Mouse (Mus musculus) midbrain, embryonic 10.5 days (tissue): ENCODE data around the gene Mob3a. TPM values are rescaled to one million over a fixed set of nuclear protein-coding genes. Genes with fewer than 3 reads are reported as not detected.

ENCODE experiments used
- DNase-seq: peaks from one replicate; pipeline ENCODE4 v3.0.0-alpha.2; 2017; ENCODE audit warnings: low spot score
- H3K27ac ChIP-seq: fragments of 300-500 bp; sonication (generic); replicated peaks from 2 replicates; pipeline ENCODE4 v1.5.1; 2016; ENCODE audit warnings: mild to moderate bottlenecking
- H3K27me3 ChIP-seq: fragments of 300-500 bp; sonication (generic); 2 replicates; pipeline ENCODE4 v1.6.1; 2016; ENCODE audit warnings: low read depth, mild to moderate bottlenecking; ENCODE audit not compliant: poor library complexity, severe bottlenecking
- H3K36me3 ChIP-seq: fragments of 300-500 bp; sonication (generic); 2 replicates; pipeline ENCODE4 v1.6.1; 2016; ENCODE audit warnings: mild to moderate bottlenecking, moderate library complexity
- H3K4me1 ChIP-seq: fragments of 300-500 bp; sonication (generic); 2 replicates; pipeline ENCODE4 v1.6.1; 2016
- H3K4me3 ChIP-seq: fragments of 300-500 bp; sonication (generic); 2 replicates; pipeline ENCODE4 v1.5.1; 2016; ENCODE audit warnings: mild to moderate bottlenecking, moderate library complexity
- H3K9me3 ChIP-seq: fragments of 300-500 bp; sonication (generic); replicated peaks from 2 replicates; pipeline ENCODE4 v1.6.1; 2016; ENCODE audit warnings: mild to moderate bottlenecking
- WGBS: fragments of 180-500 bp; shearing (Covaris S2); methylation state at CpG from one replicate; pipeline ENCODE4 v1.1.7; 2016; 5-methylcytosine and 5-hydroxymethylcytosine counted together
- polyA plus RNA-seq: library from polyadenylated mRNA; unstranded; fragments of >200 nt; fragmentation: Nextera tagmentation; extraction: Ambion mirVana; gene quantifications from 2 replicates; pipeline ENCODE4 v1.2.1, GENCODE M21; 2016

Mob3a gene
- polyA plus RNA-seq, 1 experiment from 2014 or later, result 69.9 TPM

GRCm38 (mm10) chr10:80663485-80664196 is 38.1 kb downstream of the Mob3a start:
- WGBS, result 71% methylated on average over 5 of the region's 5 CpGs
- H3K27ac ChIP-seq, result peak overlapping the region; percentile 9; the same call in 1 of the 2 replicates
- H3K27me3 ChIP-seq, result no peaks in the 10 kb centered on the region
- no peaks in the 10 kb centered on the region for H3K9me3 ChIP-seq
- no peak for DNase-seq
- peaks cover 35% of the 10 kb centered on the region for H3K4me1 ChIP-seq
- H3K36me3 ChIP-seq, result peaks cover 36% of the 10 kb centered on the region
- no peak overlapping the region for H3K4me3 ChIP-seq

DNA sequence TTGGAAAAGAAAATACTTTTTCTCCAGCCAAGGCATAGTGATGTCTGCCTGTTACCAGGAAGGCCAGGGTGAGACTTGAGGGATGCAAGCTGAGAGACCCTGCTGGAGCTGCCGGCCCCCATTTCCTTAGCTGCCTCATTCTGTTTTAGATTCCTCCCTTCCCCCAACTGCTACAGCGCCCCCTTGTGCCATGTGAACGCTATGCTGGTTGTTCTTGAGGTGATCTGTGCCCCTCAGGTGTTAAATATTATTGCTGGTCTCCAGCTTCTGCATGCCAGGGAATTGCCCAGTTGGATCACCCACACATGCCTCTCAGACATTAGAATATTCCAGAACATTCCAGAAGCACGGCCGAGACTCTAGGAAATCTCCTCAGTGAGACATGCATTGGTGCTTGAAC is 40.6 kb downstream of the Mob3a start:
- H3K4me1 ChIP-seq, result peaks cover 41% of the 10 kb centered on the region
- no peak overlapping the region for H3K27ac ChIP-seq
- WGBS, result 32% methylated on average over 5 of the region's 5 CpGs
- no peak overlapping the region for H3K4me3 ChIP-seq
- H3K27me3 ChIP-seq, result no peaks in the 10 kb centered on the region
- peak; percentile 37 for DNase-seq
- peaks cover 11% of the 10 kb centered on the region for H3K36me3 ChIP-seq
- no peaks in the 10 kb centered on the region for H3K9me3 ChIP-seq

DNA sequence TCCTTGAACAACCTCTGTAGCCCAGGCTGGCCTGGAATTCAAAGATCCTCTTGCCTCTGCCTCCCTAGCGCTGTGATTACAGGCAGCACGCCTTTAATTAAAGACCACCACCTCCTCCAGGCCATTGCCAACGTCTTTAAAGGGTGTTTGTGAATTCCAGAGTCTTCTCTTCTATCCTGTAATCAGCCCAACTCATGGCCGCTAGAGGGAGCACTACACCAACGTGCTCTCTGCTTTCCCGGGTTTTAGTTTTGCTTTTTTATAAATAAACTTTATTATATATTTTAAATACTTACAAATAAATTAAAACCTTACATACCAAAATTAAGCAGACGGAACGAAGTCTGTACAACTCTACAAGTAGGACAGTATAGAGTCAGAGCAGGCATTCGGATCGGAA is 42.6 kb downstream of the Mob3a start:
- WGBS, result 23% methylated on average over 10 of the region's 10 CpGs
- no peaks in the 10 kb centered on the region for H3K27me3 ChIP-seq
- DNase-seq, result peak; percentile 71
- peaks cover 41% of the 10 kb centered on the region for H3K4me1 ChIP-seq
- H3K36me3 ChIP-seq, result no peaks in the 10 kb centered on the region
- 0 out of 2 replicates have a peak overlapping the region, but pooled peaks have one; percentile 46 for H3K27ac ChIP-seq
- no peaks in the 10 kb centered on the region for H3K9me3 ChIP-seq
- no peak overlapping the region for H3K4me3 ChIP-seq

- Histone ChIP-seq H3K9me3 (no peaks in the 10 kb centered on the region), H3K36me3 (no peaks in the 10 kb centered on the region), H3K4me3 (no peak overlapping the region), H3K27ac (0 out of 2 replicates have a peak overlapping the region, but pooled peaks have one; percentile 20), H3K27me3 (no peaks in the 10 kb centered on the region), H3K4me1 (peaks cover 43% of the 10 kb centered on the region)
- DNase-seq, result no peak
- 69% methylated on average over 4 of the region's 4 CpGs for WGBS
These were observed 43.0 kb downstream of the Mob3a start for GRCm38 (mm10) chr10:80658841-80659202.

- no peaks in the 10 kb centered on the region for H3K36me3 ChIP-seq
- H3K9me3 ChIP-seq, result no peaks in the 10 kb centered on the region
- 92% methylated on average over 14 of the region's 14 CpGs for WGBS
- no peak overlapping the region for H3K27ac ChIP-seq
- peaks cover 41% of the 10 kb centered on the region for H3K4me1 ChIP-seq
- H3K27me3 ChIP-seq, result no peaks in the 10 kb centered on the region
- DNase-seq, result no peak
- 0 out of 2 replicates have a peak overlapping the region, but pooled peaks have one; percentile 1 for H3K4me3 ChIP-seq
These were observed 43.5 kb downstream of the Mob3a start for GRCm38 (mm10) chr10:80658194-80658840.

DNA sequence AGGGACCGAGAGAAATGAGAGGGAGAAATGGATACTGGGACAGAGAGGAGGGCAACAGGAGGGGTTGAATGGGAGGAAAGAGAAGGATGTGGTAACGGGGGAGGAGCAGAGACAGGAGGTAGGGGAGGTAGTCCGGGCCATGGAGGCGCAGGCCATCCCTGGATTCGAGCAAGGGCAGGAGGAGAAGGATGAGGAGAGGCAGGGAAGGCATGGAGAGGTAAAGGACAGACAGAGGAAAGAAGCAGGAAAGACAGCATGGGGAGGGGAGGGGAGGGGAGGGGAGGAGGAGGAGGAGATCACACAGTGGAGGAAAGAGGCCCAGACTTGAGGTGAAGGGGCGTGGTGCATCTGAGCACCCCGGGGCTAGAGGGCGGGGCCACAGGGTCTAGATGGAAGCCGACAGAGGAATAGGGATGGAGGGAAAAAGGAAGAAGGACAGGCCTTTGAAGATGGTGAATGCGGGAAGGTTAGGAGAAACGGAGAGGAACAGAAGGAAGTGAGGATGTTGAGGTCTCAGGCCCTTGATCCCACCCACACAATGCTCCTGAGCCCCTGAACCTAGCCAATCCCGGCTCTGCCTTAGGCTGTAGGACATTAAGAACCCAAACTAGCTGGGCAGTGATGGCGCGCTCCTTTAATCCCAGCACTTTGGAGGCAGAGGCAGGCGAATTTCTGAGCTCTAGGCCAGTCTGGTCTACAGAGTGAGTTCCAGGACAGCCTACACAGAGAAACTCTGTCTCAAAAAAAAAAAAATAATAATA is 44.7 kb downstream of the Mob3a start, which contains the start of gene Btbd2:
Gene Btbd2, minus strand, starts transcription at position 209 of the 761 bp plus-strand sequence.
- Histone ChIP-seq H3K4me1 (peaks cover 38% of the 10 kb centered on the region), H3K4me3 (peak within 1 kb of the TSS; percentile 94), H3K9me3 (no peaks in the 10 kb centered on the region), H3K27ac (peak within 1 kb of the TSS; percentile 95), H3K27me3 (no peaks in the 10 kb centered on the region), H3K36me3 (peaks cover 5% of the 10 kb centered on the region)
- DNase-seq, result no peak
- 19% methylated on average over 15 of the region's 15 CpGs for WGBS

GRCm38 (mm10) chr10:80656130-80656862 is 45.5 kb downstream of the Mob3a start:
- H3K36me3 ChIP-seq, result peaks cover 10% of the 10 kb centered on the region
- peak overlapping the region; percentile 95 for H3K27ac ChIP-seq
- H3K9me3 ChIP-seq, result no peaks in the 10 kb centered on the region
- H3K4me3 ChIP-seq, result peak overlapping the region; percentile 94
- DNase-seq, result peak; percentile 98
- H3K4me1 ChIP-seq, result peaks cover 38% of the 10 kb centered on the region
- WGBS, result 1% methylated on average over 72 of the region's 72 CpGs
- H3K27me3 ChIP-seq, result no peaks in the 10 kb centered on the region

GRCm38 (mm10) chr10:80655406-80656129 is 46.2 kb downstream of the Mob3a start:
- peaks cover 12% of the 10 kb centered on the region for H3K36me3 ChIP-seq
- no peaks in the 10 kb centered on the region for H3K9me3 ChIP-seq
- H3K27ac ChIP-seq, result peak overlapping the region; percentile 95
- no peaks in the 10 kb centered on the region for H3K27me3 ChIP-seq
- DNase-seq, result no peak
- H3K4me1 ChIP-seq, result peaks cover 38% of the 10 kb centered on the region
- WGBS, result 7% methylated on average over 12 of the region's 12 CpGs
- H3K4me3 ChIP-seq, result peak overlapping the region; percentile 94

GRCm38 (mm10) chr10:80654866-80655265 is 46.9 kb downstream of the Mob3a start:
- H3K4me3 ChIP-seq, result peak overlapping the region; percentile 94
- WGBS, result 91% methylated on average over 6 of the region's 6 CpGs
- no peak overlapping the region for H3K27ac ChIP-seq

GRCm38 (mm10) chr10:80653156-80653720 is 48.5 kb downstream of the Mob3a start:
- Histone ChIP-seq H3K9me3 (no peaks in the 10 kb centered on the region), H3K27ac (no peak overlapping the region), H3K36me3 (peaks cover 28% of the 10 kb centered on the region), H3K27me3 (no peaks in the 10 kb centered on the region), H3K4me1 (peaks cover 31% of the 10 kb centered on the region), H3K4me3 (no peak overlapping the region)
- WGBS, result 95% methylated on average over 6 of the region's 6 CpGs
- no peak for DNase-seq

More at GRCm38 (mm10) chr10:80654866-80655265, 46.9 kb downstream of the Mob3a start:
- Histone ChIP-seq H3K4me1 (peaks cover 38% of the 10 kb centered on the region), H3K27me3 (no peaks in the 10 kb centered on the region), H3K9me3 (no peaks in the 10 kb centered on the region), H3K36me3 (peaks cover 15% of the 10 kb centered on the region)
- no peak for DNase-seq

DNA sequence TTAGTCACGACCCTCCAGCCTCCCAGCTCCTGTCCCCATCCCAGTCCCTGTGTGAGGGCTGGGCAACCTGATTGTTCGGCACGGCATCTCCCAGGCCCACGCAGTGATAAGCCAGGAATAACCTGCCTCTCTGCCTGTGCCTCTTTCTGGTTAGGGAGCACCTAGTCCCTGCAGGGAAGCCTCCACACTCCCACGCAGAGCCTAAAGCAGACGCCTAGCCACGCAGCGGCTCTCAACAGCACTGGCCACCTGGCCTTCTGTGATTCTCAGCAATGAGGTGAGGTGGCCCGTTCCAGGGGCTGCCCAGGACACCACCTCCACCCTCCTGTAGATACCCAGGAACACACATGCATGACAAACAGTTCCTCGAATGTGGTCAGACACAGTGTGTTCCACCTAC is 51.4 kb downstream of the Mob3a start:
- Histone ChIP-seq H3K4me3 (no peak overlapping the region), H3K4me1 (peaks cover 14% of the 10 kb centered on the region), H3K9me3 (no peaks in the 10 kb centered on the region), H3K27me3 (no peaks in the 10 kb centered on the region), H3K36me3 (peaks cover 56% of the 10 kb centered on the region), H3K27ac (no peak overlapping the region)
- WGBS, result 93% methylated on average over 10 of the region's 10 CpGs
- no peak for DNase-seq
